Mouse (Mus musculus): Measurements from ENCODE around the gene Uvrag. TPM values are rescaled to one million over a fixed set of nuclear protein-coding genes. Genes with fewer than 3 reads are reported as not detected.

Gene Uvrag
- total RNA-seq, 2 experiments from 2014 or later: 12.9 to 14.6 TPM

DNA sequence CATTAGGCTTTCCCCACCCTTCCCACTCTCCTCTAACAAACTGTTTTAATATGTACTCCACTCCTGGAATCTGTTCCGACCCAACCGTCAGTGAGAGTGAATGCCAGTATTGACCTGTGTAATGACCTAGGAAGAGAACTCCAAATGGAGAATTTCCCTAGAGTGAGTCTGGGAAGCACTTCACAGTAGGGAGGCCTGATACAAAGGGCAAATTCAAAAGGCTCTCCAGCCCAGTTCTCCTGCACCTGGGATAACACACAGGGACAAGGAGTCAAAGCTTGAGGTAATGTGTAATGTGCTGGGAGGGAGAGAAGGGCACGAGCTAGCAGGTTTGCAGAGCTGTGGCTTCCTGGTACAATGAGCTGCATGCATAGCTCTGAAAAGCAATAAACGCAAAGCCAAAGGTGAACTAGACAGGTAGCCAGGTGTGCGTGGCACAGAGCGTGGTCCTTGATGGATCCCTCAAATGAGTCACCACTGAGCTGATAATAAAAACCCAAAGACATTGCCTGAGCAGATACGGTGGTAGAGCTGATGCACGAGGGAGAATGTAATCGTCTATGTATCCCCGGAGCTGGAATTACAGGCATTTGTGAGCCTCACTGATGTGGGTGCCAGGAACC, 213.9 kb downstream of the Uvrag start:
- intact Hi-C loops (cut with DNase I; ENCODE audit: low total_unique reads): no loop called here

DNA sequence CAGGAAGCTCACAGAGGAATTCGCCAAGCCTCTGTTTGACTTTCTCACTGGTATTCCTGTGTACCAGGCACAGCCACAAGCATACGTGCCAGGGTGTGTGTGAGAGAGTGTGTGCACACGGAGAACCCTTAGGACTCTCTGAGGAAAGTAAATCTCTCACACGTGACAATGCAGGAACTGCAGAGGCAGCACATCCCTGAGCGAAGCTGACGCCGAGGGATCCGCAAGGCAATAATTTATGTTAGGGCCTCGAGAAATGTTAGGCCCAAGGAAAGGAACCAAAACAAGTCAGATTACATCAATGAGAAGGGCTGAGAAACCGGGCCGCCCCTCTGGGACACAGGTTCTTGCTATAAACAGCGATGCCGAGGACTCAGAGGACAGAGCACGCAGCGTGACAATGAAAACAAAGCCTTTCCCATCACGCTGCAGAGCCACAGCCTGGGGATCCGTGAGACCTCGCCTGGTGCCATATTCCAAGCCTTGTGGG, 216.5 kb downstream of the Uvrag start:
- DNase-seq: no peak
- intact Hi-C loops (cut with DNase I; ENCODE audit: low total_unique reads): no loop called here

More for the DNA sequence above, 213.9 kb downstream of the Uvrag start:
- DNase-seq: no peak

GRCm38 (mm10) chr7:98922984-98923383, 218.0 kb downstream of the Uvrag start:
- no peak for DNase-seq
- intact Hi-C loops (cut with DNase I; ENCODE audit: low total_unique reads): no loop called here

GRCm38 (mm10) chr7:98917407-98917806, 223.5 kb downstream of the Uvrag start:
- intact Hi-C loops (cut with DNase I; ENCODE audit: low total_unique reads): no loop called here
- no peak for DNase-seq

DNA sequence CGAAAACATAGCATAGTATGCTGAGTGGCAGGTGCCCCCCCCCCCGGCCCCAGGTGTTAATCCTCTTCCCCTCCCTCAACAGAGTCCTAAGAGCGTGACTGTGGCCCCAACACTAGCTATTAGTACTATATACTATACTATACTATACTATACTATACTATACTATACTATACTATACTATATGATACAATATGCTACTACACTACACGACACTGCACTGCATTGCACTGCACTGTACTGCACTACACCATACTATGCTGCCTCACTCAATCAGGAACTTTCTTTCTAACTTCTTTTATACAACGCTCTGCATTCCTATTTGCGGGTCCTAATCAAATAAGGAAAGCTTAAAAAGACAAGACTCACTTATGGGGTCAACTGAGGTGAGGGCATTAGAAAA, 224.4 kb downstream of the Uvrag start:
- intact Hi-C loops (cut with DNase I; ENCODE audit: low total_unique reads): no loop called here
- DNase-seq: no peak

DNA sequence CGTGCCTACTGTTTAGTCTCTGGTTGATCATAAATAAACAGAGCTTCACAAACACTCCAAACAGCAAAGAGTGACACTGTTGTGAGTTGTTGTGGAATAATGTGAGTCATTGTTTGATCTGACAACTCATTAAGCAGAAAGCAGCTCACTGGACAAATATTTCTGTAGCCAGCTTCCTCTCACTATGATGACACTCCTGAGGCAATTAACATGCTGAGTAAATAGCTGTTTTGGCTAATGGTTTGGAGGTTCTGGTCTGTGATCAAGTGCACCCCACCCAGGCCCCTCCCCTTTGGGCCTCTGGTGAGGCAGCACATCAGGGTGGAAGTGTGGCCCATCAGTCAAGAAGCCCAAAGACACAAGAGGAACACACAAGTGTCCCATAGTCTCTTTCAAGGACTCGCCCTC, 228.0 kb downstream of the Uvrag start:
- intact Hi-C loops (cut with DNase I; ENCODE audit: low total_unique reads): no loop called here
- no peak for DNase-seq

GRCm38 (mm10) chr7:98911276-98911675, 229.7 kb downstream of the Uvrag start:
- no peak for DNase-seq
- intact Hi-C loops (cut with DNase I; ENCODE audit: low total_unique reads): no loop called here

DNA sequence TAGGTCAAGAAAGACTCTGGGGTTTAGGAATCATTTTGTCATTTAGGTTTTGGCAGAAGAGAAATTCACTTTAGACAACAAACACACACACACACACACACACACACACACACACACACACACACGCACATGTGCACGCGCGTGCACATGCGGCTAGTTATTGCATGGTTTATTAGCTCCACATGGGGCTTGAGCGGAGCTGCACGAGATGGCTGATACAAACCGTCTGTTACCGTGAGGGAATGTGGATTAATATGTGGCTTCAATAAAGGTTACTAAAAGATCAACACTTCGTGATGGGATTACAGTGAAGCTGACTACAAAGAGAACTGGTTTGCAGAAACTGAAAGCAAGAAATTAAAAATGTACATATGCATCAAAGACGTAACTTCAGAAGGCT, 230.2 kb downstream of the Uvrag start:
- intact Hi-C loops (cut with DNase I; ENCODE audit: low total_unique reads): no loop called here
- DNase-seq: no peak

DNA sequence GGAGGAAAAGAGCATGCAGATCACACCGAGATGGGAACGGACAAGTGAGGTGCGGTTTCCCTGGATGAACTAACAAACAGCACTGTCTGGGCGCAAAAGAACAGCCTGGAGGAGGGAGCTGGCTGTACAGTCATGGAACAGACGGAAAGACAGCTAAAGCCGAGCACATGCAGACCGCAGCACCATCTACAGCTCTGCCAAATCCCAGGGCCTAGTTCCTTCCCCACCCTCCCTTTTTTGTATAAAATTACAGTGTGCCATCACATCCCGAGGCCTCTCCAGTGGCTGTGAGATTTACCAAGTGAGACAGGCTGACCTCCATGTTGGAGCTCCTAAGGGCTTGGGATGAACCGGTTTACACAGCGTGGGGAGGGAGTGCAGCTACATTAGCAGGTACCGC, 230.8 kb downstream of the Uvrag start:
- DNase-seq: no peak
- intact Hi-C loops (cut with DNase I; ENCODE audit: low total_unique reads): no loop called here

- intact Hi-C loops (cut with DNase I; ENCODE audit: low total_unique reads): no loop called here
- DNase-seq: no peak
These were observed 233.5 kb downstream of the Uvrag start for GRCm38 (mm10) chr7:98907476-98907875.

DNA sequence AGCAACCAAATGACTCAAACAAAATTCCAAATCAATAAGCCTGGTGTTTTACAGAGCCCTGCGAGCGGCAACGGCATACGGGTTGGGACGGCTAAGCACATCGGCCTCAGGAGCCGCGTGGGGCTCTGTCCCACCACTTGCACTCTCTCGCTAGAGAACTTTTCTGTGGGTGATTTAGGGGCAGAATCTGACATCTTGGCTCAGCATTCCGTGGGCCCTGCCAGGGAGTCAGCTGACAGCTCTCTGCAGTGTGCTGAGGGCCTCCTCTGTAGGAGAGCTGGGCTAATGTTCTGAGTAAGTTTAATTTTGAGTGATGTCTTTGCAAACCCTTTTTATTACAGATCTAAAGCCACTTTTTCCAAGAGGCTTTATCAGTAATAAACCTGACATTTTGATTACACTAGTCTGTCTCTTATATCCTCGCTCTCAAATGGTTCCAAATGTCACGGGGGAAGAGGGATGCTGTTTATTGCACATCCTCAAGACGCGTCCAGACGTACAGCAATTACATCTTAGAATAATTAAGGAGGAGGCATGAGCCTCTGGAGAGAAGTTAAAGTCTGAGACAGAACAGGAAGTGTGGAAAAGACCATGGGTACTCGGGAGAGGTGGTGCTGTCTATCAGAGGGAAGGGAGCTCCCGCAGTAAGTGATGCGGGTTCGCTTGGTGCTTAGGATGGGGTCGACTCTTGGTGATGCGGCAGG, 236.1 kb downstream of the Uvrag start:
- DNase-seq: no peak
- intact Hi-C loops (cut with DNase I; ENCODE audit: low total_unique reads): no loop called here

GRCm38 (mm10) chr7:98903884-98904283, 237.1 kb downstream of the Uvrag start:
- intact Hi-C loops (cut with DNase I; ENCODE audit: low total_unique reads): no loop called here
- no peak for DNase-seq

DNA sequence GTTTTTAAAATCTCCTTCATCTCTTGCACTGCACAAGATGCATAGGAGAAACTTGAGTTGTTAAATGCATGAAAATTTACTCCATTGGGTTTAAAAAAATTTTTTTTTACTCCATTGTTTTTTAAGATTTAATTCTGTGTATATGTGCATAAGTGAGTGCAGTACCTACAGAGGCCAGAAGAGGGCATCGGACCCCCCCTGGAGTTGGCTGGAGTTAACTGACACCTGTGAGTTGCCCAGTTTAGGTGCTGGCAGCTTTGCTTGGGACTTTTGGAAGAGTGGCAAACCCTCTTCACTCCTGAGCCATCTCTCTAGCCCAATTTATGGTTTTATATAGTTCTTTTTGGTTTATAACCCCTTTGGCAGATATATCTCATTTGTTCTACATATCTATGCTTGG, 239.8 kb downstream of the Uvrag start:
- no peak for DNase-seq
- intact Hi-C loops (cut with DNase I; ENCODE audit: low total_unique reads): no loop called here

GRCm38 (mm10) chr7:98899815-98900214, 241.1 kb downstream of the Uvrag start:
- DNase-seq: no peak

GRCm38 (mm10) chr7:98897323-98897722, 243.6 kb downstream of the Uvrag start:
- no peak for DNase-seq
- intact Hi-C loops (cut with DNase I; ENCODE audit: low total_unique reads): no loop called here

More at GRCm38 (mm10) chr7:98899815-98900214, 241.1 kb downstream of the Uvrag start:
- intact Hi-C loops (cut with DNase I; ENCODE audit: low total_unique reads): no loop called here

DNA sequence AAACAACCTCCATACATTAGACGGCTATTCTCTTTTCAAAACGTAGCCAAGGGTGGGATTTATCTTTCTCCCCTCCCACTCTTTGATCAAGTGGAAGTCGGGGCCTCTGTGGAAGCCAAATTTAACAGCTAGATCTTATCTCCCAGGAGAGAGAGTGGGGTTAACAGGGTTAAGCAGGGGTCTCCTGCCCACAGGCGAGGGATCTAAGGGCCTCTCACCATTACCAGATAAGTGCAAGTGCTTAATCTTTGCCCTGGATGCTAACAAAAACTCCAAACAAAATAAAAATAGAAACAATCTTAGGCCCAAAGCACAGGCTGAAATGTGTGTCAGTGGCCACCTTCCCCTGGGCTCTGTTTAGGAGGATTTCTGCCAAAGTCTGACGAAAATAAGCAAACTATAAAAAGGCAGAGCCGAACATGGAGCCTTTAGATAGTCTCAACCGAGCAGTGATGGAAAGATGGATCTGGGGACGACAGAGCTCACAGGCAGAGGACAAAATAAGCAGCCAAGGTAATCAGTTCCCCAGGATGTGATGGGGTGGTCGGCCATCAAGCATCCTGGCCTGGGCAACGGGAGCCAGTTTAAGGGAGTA, 245.3 kb downstream of the Uvrag start:
- intact Hi-C loops (cut with DNase I; ENCODE audit: low total_unique reads): no loop called here
- DNase-seq: no peak

GRCm38 (mm10) chr7:98894768-98895167, 246.2 kb downstream of the Uvrag start:
- no peak for DNase-seq
- intact Hi-C loops (cut with DNase I; ENCODE audit: low total_unique reads): no loop called here

GRCm38 (mm10) chr7:98894305-98894704, 246.6 kb downstream of the Uvrag start:
- DNase-seq: no peak
- intact Hi-C loops (cut with DNase I; ENCODE audit: low total_unique reads): no loop called here

GRCm38 (mm10) chr7:98893144-98893543, 247.8 kb downstream of the Uvrag start:
- DNase-seq: no peak

GRCm38 (mm10) chr7:98889211-98889610, 251.7 kb downstream of the Uvrag start:
- DNase-seq: no peak
- intact Hi-C loops (cut with DNase I; ENCODE audit: low total_unique reads): no loop called here

More at GRCm38 (mm10) chr7:98893144-98893543, 247.8 kb downstream of the Uvrag start:
- intact Hi-C loops (cut with DNase I; ENCODE audit: low total_unique reads): no loop called here

- DNase-seq: no peak
- intact Hi-C loops (cut with DNase I; ENCODE audit: low total_unique reads): no loop called here
These were observed 252.1 kb downstream of the Uvrag start for GRCm38 (mm10) chr7:98888810-98889209.
